Mouse (Mus musculus) megakaryocyte, embryonic 14.5 days (primary cell): Measurements from ENCODE around the gene Cenpl.

Source experiments
- FLI1 ChIP-seq: IDR thresholded peaks from 2 replicates; pipeline ENCODE4 v1.6.1; 2012; ENCODE audit warnings: low read length, inconsistent platforms, mixed read lengths
- GATA1 ChIP-seq: IDR thresholded peaks from 3 replicates; pipeline ENCODE4 v1.6.1; 2012; ENCODE audit warnings: mixed read lengths, low read length, inconsistent platforms, borderline replicate concordance

DNA sequence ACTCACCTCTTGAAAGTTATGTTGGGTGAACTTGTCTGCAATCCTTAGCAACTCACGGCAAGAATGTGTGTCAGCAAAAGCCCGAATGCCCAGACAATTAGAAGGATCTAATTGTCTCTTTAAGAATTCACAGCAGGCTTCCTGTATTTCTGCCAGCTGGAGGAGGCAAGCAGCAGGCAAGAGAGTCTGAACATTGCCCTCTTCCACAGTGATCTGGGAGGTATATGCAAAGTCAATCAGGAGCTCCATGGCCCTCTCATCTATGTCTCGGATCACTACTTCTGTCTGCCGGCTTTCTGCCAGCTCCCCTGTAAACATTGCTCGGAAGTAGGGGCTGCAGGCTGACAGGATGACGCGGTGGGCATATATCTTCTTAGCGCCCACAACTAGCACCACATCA is 38.7 kb downstream of the Cenpl start:
- no peak for TF ChIP-seq GATA1
- no peak for TF ChIP-seq FLI1
